Mouse (Mus musculus) intestine, embryonic 16.5 days (tissue): Measurements from ENCODE around the gene Rspo3. TPM values are rescaled to one million over a fixed set of nuclear protein-coding genes. Genes with fewer than 3 reads are reported as not detected.

Experiments used
- ATAC-seq: fragments of 200-750 bp; cut with Nextera tagmentation; 2 replicates; pipeline ENCODE4 v1.8.0; 2017; ENCODE audit warnings: moderate TSS enrichment, moderate library complexity
- H3K27ac ChIP-seq: fragments of 300-500 bp; sonication (generic); 2 replicates; pipeline ENCODE4 v1.5.1; 2014; ENCODE audit warnings: mild to moderate bottlenecking, low read length
- H3K27me3 ChIP-seq: fragments of 300-500 bp; sonication (generic); replicated peaks from 2 replicates; pipeline ENCODE4 v1.6.1; 2014; ENCODE audit warnings: low read length, control low read depth, mixed read lengths; ENCODE audit not compliant: control insufficient read depth, insufficient read depth
- H3K36me3 ChIP-seq: fragments of 300-500 bp; sonication (generic); 2 replicates; pipeline ENCODE4 v1.6.1; 2014; ENCODE audit warnings: low read length, control low read depth; ENCODE audit not compliant: control insufficient read depth, insufficient read depth
- H3K4me1 ChIP-seq: fragments of 300-500 bp; sonication (generic); 2 replicates; pipeline ENCODE4 v1.6.1; 2014; ENCODE audit warnings: low read length, control low read depth, mixed read lengths; ENCODE audit not compliant: control insufficient read depth, insufficient read depth
- H3K4me2 ChIP-seq: fragments of 300-500 bp; sonication (generic); 2 replicates; pipeline ENCODE4 v1.6.1; 2014; ENCODE audit warnings: low read depth, low read length, control low read depth
- H3K4me3 ChIP-seq: fragments of 300-500 bp; sonication (generic); 2 replicates; pipeline ENCODE4 v1.5.1; 2014; ENCODE audit warnings: mild to moderate bottlenecking, low read length
- H3K9ac ChIP-seq: fragments of 300-500 bp; sonication (generic); 2 replicates; pipeline ENCODE4 v1.6.1; 2014; ENCODE audit warnings: low read depth, low read length
- H3K9me3 ChIP-seq: fragments of 300-500 bp; sonication (generic); 2 replicates; pipeline ENCODE4 v1.6.1; 2016; ENCODE audit warnings: low read length, control low read depth; ENCODE audit not compliant: control insufficient read depth
- WGBS: fragments of 180-500 bp; shearing (Covaris S2); extraction: QIAGEN DNeasy Blood & Tissue Kit; methylation state at CpG from one replicate; pipeline ENCODE4 v1.1.7; 2014; 5-methylcytosine and 5-hydroxymethylcytosine counted together
- polyA plus RNA-seq: library from polyadenylated mRNA; unstranded; fragments of >200 nt; fragmentation: Nextera tagmentation; extraction: Ambion mirVana; gene quantifications from 2 replicates; pipeline ENCODE4 v1.2.1, GENCODE M21; 2015

The Rspo3 gene
- polyA plus RNA-seq: 9.1 and 9.3 TPM in 2 replicates

GRCm38 (mm10) chr10:29535546-29536260, at the start of gene Rspo3:
Rspo3 (minus strand) TSS chr10:29535867.
- H3K36me3 ChIP-seq: no peaks in the 10 kb centered on the region
- H3K4me3 ChIP-seq: peak within 1 kb of the TSS; percentile 73
- peak within 1 kb of the TSS; percentile 74 for H3K9ac ChIP-seq
- H3K27me3 ChIP-seq: peaks cover 2% of the 10 kb centered on the region; the same call in 1 of the 2 replicates
- H3K4me2 ChIP-seq: peak within 1 kb of the TSS; percentile 89
- WGBS: 1% methylated on average over 43 of the region's 44 CpGs
- no peaks in the 10 kb centered on the region for H3K9me3 ChIP-seq
- peaks cover 11% of the 10 kb centered on the region; the same call in 1 of the 2 replicates for H3K4me1 ChIP-seq
- peak; percentile 81 for ATAC-seq
- H3K27ac ChIP-seq: peak within 1 kb of the TSS; percentile 65

- no peaks in the 10 kb centered on the region for H3K4me1 ChIP-seq
- H3K4me2 ChIP-seq: no peak overlapping the region
- no peak for ATAC-seq
- no peak overlapping the region for H3K9ac ChIP-seq
- H3K27ac ChIP-seq: no peak overlapping the region
- no peak overlapping the region for H3K4me3 ChIP-seq
- H3K27me3 ChIP-seq: no peaks in the 10 kb centered on the region
- H3K36me3 ChIP-seq: no peaks in the 10 kb centered on the region
- whole genome bisulfite sequencing: 68% methylated on average over 3 of the region's 3 CpGs
- no peaks in the 10 kb centered on the region for H3K9me3 ChIP-seq
Measured at GRCm38 (mm10) chr10:29581940-29582339, 46.3 kb upstream of the Rspo3 start.

GRCm38 (mm10) chr10:29581476-29581875, 45.8 kb upstream of the Rspo3 start:
- no peaks in the 10 kb centered on the region for H3K27me3 ChIP-seq
- H3K9me3 ChIP-seq: no peaks in the 10 kb centered on the region
- H3K36me3 ChIP-seq: no peaks in the 10 kb centered on the region
- 74% methylated on average over 3 of the region's 3 CpGs for WGBS
- no peak overlapping the region for H3K4me3 ChIP-seq
- no peak overlapping the region for H3K27ac ChIP-seq
- no peak for ATAC-seq
- H3K9ac ChIP-seq: no peak overlapping the region
- H3K4me2 ChIP-seq: no peak overlapping the region
- H3K4me1 ChIP-seq: no peaks in the 10 kb centered on the region

DNA sequence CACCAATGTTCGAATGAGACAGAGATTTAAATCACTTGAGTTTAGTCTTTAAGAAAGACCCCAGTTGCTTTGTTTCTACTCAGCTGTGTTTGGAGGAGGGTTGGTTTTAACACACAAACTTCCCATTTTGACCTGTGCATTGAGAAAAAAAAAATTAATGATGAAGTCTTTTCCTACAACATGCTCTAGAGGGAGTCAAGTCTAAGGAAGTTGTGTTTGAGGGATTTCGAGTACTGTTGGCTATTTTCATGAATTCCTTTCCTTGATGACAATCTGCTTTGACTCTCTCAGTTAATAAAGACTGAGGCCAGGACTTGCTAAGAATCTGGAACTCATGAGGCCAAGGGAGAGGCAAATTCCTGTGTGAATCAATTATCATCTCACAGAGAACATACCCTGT, 20.3 kb upstream of the Rspo3 start:
- Histone ChIP-seq H3K27me3 (no peaks in the 10 kb centered on the region), H3K9ac (no peak overlapping the region), H3K9me3 (no peaks in the 10 kb centered on the region), H3K4me2 (no peak overlapping the region), H3K4me1 (no peaks in the 10 kb centered on the region), H3K27ac (no peak overlapping the region), H3K4me3 (no peak overlapping the region), H3K36me3 (no peaks in the 10 kb centered on the region)
- no peak for ATAC-seq
- WGBS: 59% methylated on average over 2 of the region's 2 CpGs

DNA sequence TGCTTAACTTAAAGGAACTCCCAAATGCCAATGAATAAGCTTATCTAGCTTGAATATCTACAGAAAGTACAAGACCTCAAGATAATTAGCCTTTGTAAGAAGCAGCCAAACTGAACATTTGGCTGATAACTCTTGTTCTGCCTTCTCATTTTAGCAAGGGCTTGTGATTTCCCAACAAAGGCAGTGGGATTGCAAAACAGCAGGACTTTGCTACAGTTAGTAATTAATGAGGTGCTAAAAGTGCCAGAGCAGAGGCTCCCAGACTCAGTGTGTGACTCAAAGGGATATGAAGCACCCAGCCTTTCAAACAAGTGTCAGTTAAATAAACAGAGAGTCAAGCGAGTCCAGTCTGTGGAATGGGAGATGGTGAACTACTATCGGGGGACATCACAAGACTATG, 18.7 kb upstream of the Rspo3 start:
- no peak for ATAC-seq
- no peaks in the 10 kb centered on the region for H3K27me3 ChIP-seq
- no peaks in the 10 kb centered on the region for H3K9me3 ChIP-seq
- H3K36me3 ChIP-seq: no peaks in the 10 kb centered on the region
- H3K9ac ChIP-seq: no peak overlapping the region
- H3K4me3 ChIP-seq: no peak overlapping the region
- no peaks in the 10 kb centered on the region for H3K4me1 ChIP-seq
- H3K4me2 ChIP-seq: no peak overlapping the region
- WGBS: 25% methylated on average over 2 of the region's 2 CpGs
- no peak overlapping the region for H3K27ac ChIP-seq

DNA sequence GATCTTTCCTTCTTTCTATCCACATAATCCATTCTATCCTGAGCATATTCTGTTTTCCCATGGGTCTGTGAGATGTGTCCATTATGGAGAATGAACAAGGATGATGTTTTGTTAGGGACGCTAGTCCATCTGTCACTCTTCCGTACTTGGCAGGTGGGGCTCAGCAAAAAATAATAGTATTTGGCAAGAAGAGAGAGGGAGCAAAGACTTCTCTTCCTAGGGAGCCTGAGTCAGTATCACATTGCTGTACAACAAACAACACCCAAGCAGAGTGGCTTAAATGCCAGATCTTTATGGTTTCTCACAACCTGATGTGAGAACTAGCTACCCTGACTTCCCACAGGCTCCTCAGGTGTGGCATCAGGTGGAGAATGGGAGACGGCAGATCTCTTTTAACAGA, 7.3 kb upstream of the Rspo3 start:
- ATAC-seq: no peak
- H3K36me3 ChIP-seq: no peaks in the 10 kb centered on the region

DNA sequence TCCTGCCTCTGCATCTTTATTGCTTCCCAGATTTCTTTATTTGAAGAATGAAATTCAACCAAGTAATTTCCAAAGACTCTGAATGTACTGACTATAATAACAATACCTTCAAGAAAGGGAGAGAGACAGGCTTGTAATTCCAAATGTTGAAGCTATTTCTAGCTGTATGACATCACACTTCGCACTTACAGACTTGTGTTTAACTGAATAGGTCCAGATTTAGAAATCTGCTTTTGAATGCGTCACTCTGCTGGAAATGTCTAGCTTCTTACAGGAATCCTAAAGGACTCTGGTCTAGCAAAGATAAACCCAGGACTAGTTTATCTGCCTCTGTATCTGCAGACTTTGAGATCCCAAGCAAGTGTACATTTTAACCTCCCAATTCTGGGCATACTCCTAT, 3.8 kb upstream of the Rspo3 start:
- H3K4me1 ChIP-seq: peaks cover 6% of the 10 kb centered on the region; the same call in 1 of the 2 replicates
- no peaks in the 10 kb centered on the region for H3K9me3 ChIP-seq
- no peak overlapping the region for H3K9ac ChIP-seq
- WGBS: 75% methylated on average over 2 of the region's 2 CpGs
- no peak for ATAC-seq
- no peak overlapping the region for H3K4me3 ChIP-seq
- peaks cover 2% of the 10 kb centered on the region; the same call in 1 of the 2 replicates for H3K27me3 ChIP-seq
- no peak overlapping the region for H3K4me2 ChIP-seq
- no peaks in the 10 kb centered on the region for H3K36me3 ChIP-seq
- H3K27ac ChIP-seq: no peak overlapping the region

More for the DNA sequence above, 7.3 kb upstream of the Rspo3 start:
- Histone ChIP-seq H3K4me2 (no peak overlapping the region), H3K4me3 (no peak overlapping the region), H3K9ac (no peak overlapping the region), H3K9me3 (no peaks in the 10 kb centered on the region), H3K27me3 (no peaks in the 10 kb centered on the region), H3K4me1 (no peaks in the 10 kb centered on the region), H3K27ac (no peak overlapping the region)
- WGBS: 86% methylated on average over 3 of the region's 3 CpGs

DNA sequence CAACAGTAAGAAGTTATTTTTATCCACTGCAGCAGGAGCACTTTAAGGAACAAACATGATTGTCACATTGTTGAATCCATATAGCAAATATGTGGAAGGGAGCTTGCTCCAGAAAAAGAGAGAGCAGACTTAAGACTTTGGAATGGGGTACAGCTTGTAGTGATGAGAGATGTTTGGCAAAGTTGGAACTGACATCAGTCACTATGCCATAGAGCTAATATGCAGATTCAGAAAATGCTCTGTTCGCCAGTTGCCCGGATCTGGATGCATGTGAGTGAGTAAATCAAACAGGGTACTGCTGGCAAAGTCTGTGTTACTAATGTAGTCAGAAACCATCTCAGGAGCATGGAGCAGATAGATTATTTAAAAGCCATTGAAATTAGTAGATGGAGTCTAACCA, 3.1 kb upstream of the Rspo3 start:
- no peaks in the 10 kb centered on the region for H3K9me3 ChIP-seq
- H3K4me3 ChIP-seq: no peak overlapping the region
- no peak overlapping the region for H3K9ac ChIP-seq
- H3K27me3 ChIP-seq: peaks cover 2% of the 10 kb centered on the region; the same call in 1 of the 2 replicates
- no peak for ATAC-seq
- no peak overlapping the region for H3K4me2 ChIP-seq
- 65% methylated on average over 2 of the region's 2 CpGs for WGBS
- H3K4me1 ChIP-seq: peaks cover 11% of the 10 kb centered on the region; the same call in 1 of the 2 replicates
- H3K27ac ChIP-seq: no peak overlapping the region
- no peaks in the 10 kb centered on the region for H3K36me3 ChIP-seq

GRCm38 (mm10) chr10:29534830-29535227, 838 bp downstream of the Rspo3 start:
- Histone ChIP-seq H3K27ac (peak overlapping the region; percentile 34; the same call in 1 of the 2 replicates), H3K4me2 (peak overlapping the region; percentile 89), H3K27me3 (peaks cover 2% of the 10 kb centered on the region; the same call in 1 of the 2 replicates), H3K4me1 (peaks cover 11% of the 10 kb centered on the region; the same call in 1 of the 2 replicates), H3K9me3 (no peaks in the 10 kb centered on the region), H3K4me3 (peak overlapping the region; percentile 73), H3K36me3 (no peaks in the 10 kb centered on the region), H3K9ac (peak overlapping the region; percentile 74)
- 0% methylated on average over 7 of the region's 7 CpGs for WGBS
- 0 out of 2 replicates have a peak, but pooled peaks have one; percentile 40 for ATAC-seq
